Mouse (Mus musculus) embryonic fibroblast, embryonic 13.5 days (primary cell): ENCODE measurements around the gene Sox4. TPM values are rescaled to one million over a fixed set of nuclear protein-coding genes. Genes with fewer than 3 reads are reported as not detected.

ENCODE experiments used
- H3K27ac ChIP-seq: 2 replicates; pipeline ENCODE4 v1.5.1; 2012; ENCODE audit warnings: low read length, control low read depth, inconsistent platforms; ENCODE audit not compliant: insufficient read depth
- H3K4me1 ChIP-seq: 2 replicates; pipeline ENCODE4 v1.6.1; 2011; ENCODE audit warnings: low read length; ENCODE audit not compliant: control insufficient read depth, insufficient read depth
- H3K4me3 ChIP-seq: 2 replicates; pipeline ENCODE4 v1.5.1; 2011; ENCODE audit warnings: mild to moderate bottlenecking, control low read depth, low read length; ENCODE audit not compliant: insufficient read depth
- CTCF ChIP-seq: IDR thresholded peaks from 2 replicates; pipeline ENCODE4 v1.5.1; 2011; ENCODE audit warnings: mild to moderate bottlenecking, control low read depth, low read length, moderate library complexity, borderline replicate concordance; ENCODE audit not compliant: insufficient read depth
- POLR2A ChIP-seq: IDR thresholded peaks from 2 replicates; pipeline ENCODE4 v1.6.1; 2011; ENCODE audit warnings: low read depth, mild to moderate bottlenecking, control low read depth, low read length, moderate library complexity
- polyA plus RNA-seq: library from polyadenylated mRNA; stranded (reverse); fragments of >200 nt; gene quantifications from 2 replicates; pipeline ENCODE4 v1.2.4, GENCODE M21; 2011; ENCODE audit warnings: low read depth; ENCODE audit not compliant: missing spikeins, insufficient read length

The Sox4 gene
- 78.8 and 116 TPM in 2 replicates for polyA plus RNA-seq

DNA sequence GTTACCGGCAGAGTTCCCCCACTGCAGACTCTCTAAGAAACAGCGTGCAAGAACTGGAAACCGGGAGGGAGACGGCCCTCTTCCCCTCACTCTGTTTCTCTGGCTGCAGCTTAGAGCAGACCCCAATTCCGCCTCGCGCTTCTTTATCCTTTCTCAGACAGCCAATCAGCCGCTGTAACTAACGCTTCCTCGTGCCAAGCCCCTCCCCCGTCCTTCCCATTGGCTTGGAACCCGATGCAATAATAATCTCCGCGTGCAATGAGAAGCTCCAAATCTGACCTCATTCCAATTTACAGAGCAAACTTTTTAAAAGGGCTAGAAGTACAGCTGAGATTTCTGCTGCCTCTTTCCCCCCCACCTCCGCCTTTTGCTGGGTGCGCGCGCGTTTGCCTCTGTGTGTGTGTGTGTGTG, at the start of gene Sox4:
TSS of gene Sox4 (minus strand) at position 133 of the 411 bp plus-strand sequence.
- peak within 1 kb of the TSS; percentile 97 for H3K27ac ChIP-seq
- H3K4me1 ChIP-seq = no peaks in the 10 kb centered on the region
- H3K4me3 ChIP-seq = peak within 1 kb of the TSS; percentile 73
- no peak for TF ChIP-seq CTCF
- peak; percentile 99 for TF ChIP-seq POLR2A

DNA sequence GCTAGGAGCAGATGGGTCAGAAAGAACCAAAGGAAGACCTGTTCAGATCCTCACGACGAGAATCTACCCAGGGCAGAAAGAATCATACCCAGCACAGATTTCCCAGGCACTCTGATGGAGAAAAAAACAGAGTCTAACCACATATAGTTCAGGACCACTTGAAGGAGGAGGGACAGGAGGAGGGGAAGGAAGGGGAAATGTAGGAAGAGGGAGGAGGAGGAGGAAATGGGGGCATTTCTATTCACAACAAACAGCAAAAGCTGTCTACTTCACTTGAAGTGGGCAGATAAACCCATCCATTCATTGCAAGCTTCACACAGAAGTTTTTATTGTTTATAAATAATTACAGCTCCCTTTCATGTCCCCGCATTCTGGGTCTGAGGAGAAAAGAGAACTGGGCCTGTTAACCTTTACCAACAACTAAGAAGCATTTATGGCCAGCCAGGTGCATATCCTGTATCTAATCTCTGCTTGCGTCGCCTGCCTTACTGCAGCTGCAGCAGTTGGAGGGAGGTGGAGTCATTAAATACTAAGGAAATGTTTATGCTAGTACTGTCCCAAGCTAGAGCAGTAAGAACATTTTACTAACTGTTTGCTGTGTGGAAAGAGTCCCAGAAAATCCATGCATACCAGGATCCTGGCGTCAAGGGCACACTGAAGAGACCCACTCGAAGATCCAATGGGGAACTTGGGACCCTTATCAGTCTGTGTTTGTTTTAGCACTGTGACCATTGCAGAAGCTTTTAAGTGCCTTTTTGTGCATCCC, 38.6 kb upstream of the Sox4 start:
- Histone ChIP-seq H3K4me3 (no peak overlapping the region), H3K27ac (no peak overlapping the region), H3K4me1 (no peaks in the 10 kb centered on the region)
- no peak for TF ChIP-seq POLR2A
- no peak for TF ChIP-seq CTCF

DNA sequence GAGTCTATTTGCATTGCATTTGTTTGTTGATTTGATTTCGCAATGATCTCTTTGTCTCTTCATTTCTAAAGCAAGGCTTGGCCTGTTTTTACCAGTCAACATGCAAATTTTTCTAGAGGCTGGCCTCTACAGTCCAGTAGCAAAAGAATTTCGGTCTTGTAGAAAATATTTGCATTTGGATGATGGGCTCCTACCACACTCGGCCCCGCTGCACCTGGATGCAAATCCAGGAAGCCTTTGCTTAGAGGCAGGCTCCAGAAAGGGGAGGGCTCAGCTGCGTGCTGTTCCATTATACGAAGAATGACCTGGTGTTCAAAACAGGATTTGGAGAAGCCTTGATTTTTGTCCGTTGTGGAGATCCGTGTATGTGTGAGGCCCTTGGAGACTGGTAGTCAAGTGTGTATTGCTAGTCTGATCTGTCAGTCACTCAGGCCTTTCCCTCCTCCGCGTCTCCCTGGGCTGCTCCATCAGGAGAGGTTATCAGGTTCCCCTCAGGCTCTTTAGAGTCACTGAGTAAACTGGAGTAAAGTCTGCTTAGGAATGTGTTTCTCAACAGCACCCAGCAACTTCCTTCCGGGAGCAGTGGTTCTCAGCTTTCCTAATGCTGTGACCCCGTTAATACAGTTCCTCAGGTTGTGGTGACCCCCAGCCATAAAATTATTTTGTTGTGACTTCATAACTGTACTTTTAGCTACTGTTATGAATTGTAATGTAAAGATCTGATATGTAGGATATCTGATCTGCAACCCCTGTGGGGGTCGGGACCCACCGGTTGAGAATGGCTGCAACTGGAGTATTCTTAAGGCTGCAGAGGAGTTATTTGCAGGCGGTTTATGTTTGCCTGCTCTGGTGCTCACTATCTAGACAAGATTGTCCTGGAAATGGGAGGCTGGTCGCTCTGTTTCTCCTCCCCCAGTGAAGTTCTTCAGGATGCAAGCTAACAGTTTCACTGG, 35.5 kb upstream of the Sox4 start:
- TF ChIP-seq CTCF = no peak
- Histone ChIP-seq H3K4me1 (no peaks in the 10 kb centered on the region), H3K27ac (no peak overlapping the region), H3K4me3 (no peak overlapping the region)

DNA sequence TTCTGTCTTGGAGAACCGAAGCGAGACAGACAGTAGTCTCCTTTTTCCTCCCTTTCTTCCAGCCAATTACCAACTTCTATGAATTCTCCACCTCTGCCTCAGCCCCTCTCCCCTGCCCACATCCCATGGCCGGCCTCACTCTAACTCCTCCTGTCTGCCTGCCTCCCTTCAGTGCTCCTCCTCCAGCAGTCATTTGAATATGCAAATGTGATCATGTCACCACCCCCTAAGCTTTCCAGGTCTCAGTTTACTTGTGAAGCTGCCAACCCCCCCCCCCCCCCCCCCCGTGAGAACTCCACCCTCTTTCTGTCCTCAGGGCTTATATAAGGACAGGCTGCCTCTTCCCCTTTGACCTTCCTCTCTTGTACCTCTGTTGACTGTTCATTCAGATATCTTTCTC, 27.2 kb upstream of the Sox4 start:
- Histone ChIP-seq H3K27ac (no peak overlapping the region), H3K4me1 (no peaks in the 10 kb centered on the region), H3K4me3 (no peak overlapping the region)
- no peak for TF ChIP-seq CTCF
- no peak for TF ChIP-seq POLR2A

DNA sequence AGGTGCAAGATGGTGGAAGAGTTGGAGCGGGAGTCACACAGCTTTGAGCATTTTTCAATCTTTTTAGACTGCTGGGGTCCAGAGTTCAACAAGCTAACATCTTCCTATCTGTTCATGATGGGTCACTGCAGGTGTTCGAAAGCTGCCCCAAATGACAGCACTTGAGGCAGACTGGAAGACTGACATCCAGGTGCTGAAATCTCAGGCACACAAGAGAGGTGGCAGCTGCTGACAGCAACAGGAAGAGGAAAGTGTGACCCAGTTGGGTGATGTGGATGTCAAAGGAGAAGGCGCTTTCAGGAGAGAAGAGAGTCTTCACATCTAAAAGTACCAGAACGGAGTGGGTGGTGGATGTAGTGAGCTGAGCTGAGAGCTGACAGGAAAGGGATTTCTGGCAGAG, 21.5 kb upstream of the Sox4 start:
- H3K27ac ChIP-seq = no peak overlapping the region
- TF ChIP-seq CTCF = no peak
- no peak for TF ChIP-seq POLR2A
- no peak overlapping the region for H3K4me3 ChIP-seq
- no peaks in the 10 kb centered on the region for H3K4me1 ChIP-seq

DNA sequence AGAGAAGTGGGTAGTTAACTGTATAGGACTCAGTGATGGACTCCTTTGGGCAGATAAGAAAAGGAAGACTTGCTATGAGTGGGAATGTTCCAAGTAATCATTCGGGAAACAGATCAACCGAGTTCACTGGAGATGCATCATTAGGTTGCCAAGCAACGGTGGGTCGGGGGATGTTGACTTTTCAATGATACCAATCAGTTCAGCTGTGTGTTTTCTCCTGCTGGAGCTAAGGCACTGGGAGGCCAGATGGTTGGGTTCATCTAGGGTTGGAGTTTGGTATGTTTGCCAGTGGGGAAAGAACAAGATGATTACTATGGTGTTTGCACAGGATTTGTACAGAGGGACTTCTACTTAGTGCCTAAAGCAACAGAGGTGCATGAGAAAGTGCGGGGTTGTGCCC, 21.1 kb upstream of the Sox4 start:
- no peaks in the 10 kb centered on the region for H3K4me1 ChIP-seq
- no peak for TF ChIP-seq POLR2A
- TF ChIP-seq CTCF = no peak
- no peak overlapping the region for H3K27ac ChIP-seq
- no peak overlapping the region for H3K4me3 ChIP-seq

DNA sequence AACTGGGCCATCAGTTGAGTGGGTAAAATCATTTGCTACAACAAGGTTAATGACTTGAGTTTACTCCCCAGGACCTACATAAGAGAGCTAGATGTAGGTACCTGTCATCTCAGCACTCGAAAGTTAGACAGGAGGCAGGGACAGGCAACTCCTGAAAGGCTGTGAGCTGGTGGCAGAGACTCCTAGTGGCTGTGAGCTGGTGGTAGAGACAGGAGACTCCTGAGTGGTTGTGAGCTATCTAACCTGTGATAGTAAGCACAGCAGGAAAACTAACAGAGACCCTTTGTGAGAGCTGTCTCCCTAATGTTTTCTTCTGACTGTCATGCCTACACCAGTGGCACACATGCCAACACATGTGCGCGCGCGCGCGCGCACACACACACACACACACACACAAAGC, 7.4 kb upstream of the Sox4 start:
- Histone ChIP-seq H3K4me1 (no peaks in the 10 kb centered on the region), H3K27ac (no peak overlapping the region), H3K4me3 (no peak overlapping the region)
- TF ChIP-seq CTCF = no peak
- no peak for TF ChIP-seq POLR2A

DNA sequence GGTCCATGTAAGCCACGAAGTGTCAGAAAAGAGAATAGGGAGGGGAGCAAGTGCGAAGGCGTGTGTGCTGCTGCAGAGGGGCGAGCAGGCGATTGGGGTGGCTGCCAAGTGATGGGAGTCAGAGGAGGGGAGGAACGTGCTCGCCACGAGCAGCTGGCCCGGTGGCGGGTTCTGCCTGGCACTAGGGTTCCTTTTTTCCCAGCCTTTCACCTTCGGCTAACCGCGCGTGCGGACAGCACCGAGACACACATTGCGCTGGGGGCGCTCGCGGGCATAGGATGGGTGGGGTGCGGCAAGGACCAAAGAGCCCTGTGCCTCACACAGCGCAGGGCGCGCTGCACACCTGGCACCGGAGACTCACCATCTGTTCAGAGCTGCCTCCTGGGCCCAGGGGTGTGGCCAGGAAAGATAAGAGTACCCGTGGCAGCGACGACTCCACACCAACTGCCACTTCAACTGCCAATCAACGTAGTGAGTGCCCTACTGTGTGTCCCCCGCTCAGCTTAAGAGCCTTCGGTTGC, 6.0 kb upstream of the Sox4 start:
- Histone ChIP-seq H3K4me3 (peak overlapping the region; percentile 45), H3K4me1 (no peaks in the 10 kb centered on the region), H3K27ac (no peak overlapping the region)
- TF ChIP-seq POLR2A (peak; percentile 53), CTCF (peak; percentile 75)

DNA sequence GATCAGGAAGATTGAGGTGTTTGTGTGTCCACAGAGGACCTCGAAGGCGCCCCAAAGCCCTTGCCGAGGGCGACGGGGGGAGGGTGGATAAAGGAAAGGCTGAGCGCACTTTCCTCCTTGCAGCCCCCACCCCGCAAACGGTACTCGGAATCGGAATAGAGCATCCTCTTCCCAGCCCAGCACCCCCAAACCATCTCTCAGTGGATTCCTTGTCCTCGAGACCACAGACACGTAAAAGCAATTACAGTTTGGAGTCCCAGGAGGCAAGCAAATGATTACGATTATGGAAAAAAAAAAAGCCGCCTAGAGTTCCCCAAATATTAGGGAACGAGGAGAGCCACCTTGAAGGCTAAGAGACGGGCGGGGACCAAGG, 5.5 kb upstream of the Sox4 start:
- no peak for TF ChIP-seq POLR2A
- TF ChIP-seq CTCF = no peak
- Histone ChIP-seq H3K27ac (peak overlapping the region; percentile 90), H3K4me1 (no peaks in the 10 kb centered on the region), H3K4me3 (peak overlapping the region; percentile 45)

DNA sequence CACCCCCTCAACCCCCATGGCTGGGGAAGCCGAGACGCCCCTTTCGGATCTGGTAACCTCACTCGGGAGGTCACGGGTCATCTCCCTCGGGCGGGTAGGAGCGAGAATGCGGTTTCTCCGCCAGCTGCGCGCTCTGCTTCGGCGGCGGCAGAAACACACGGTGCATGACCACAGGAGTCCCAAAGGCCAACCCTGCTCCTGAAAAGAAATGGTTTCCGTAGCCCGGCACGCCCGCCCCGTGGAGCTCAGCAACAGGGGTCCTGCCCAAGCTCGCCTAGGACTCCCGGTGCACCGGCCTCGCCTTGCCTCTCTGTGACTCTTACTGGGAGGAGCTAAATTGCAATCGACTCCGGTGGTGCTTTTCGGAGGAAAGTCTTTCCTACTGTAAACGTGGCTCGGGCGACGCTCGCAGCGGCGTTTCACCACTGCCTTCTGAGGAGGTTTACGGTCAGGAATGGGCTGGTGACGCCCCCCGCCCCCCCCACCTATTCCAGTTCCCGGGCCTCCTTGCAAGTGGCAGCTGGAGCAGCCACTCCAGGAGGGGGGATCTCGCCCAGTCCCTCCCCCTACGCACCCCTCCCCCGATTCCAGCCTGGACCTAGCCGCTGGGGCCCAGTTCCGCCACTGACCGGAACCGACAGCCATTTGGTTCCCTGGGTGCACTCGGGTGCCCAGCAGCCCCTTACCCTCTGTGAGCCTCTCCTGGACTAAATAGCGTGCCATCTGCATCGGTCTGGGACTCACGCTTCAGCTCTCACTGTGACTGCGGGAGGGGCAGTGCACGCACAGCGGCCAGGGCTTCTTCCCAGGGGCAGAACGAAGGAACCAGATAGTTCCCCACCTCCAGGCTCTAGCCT, 4.9 kb upstream of the Sox4 start:
- Histone ChIP-seq H3K4me1 (no peaks in the 10 kb centered on the region), H3K27ac (peak overlapping the region; percentile 90), H3K4me3 (peak overlapping the region; percentile 45)
- TF ChIP-seq CTCF = no peak
- peak; percentile 87 for TF ChIP-seq POLR2A
